Mouse (Mus musculus) lung, adult 18-20 months (tissue): ENCODE results near the gene Fam90a1a.
"Not testable (repeated sequence)": the region's sequence is repeated elsewhere in the genome, so short reads cannot be mapped to it uniquely, and the experiment has no call there.

Source experiments
- DNase-seq, 2 experiments: peaks; one replicate each; pipeline ENCODE4 v3.0.0; 2022; ENCODE audit warnings: mixed read lengths in 2 of 2

Gene Fam90a1a

DNA sequence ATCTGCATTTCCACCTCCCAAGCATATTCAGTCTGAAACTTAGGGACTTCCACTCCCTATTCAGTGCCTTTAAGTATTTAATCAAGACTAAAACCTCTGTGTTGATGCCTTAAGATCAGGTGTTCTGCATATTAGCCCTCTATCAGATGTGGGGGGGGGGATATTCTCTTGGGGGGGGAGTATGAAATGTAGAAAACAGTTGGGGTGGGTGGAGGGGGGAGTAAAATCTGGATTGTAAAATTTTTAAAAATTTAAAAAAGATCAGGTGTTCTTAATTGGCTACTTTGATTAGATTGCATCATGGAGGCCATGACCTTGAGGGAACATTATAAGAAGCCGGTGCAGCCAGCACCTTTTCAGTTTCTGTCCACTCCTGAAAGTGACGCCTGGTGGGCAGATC is at the start of gene Fam90a1a:
Gene Fam90a1a (plus strand): TSS at position 301 of the 400 bp plus-strand sequence.
- DNase-seq: no peak

DNA sequence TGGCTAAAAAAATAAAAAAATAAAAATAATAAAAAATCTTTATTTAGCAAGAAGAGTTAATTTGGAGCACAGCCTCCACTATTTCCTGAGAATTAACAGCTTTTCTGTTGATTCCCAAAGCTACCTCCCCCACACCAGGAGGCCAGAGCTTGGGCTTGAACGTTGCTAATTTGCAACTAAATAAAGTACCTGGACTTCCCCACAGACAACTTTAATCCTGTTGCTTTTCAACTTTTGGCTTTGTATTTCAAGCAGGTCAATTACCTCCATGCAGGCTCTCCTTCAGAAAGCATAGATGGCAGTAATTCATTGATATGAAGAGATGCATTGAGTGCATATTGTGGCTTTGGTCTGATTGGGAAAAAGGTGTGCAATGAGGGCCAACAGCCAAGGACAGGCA is 46.6 kb upstream of the Fam90a1a start:
- no peak for DNase-seq

DNA sequence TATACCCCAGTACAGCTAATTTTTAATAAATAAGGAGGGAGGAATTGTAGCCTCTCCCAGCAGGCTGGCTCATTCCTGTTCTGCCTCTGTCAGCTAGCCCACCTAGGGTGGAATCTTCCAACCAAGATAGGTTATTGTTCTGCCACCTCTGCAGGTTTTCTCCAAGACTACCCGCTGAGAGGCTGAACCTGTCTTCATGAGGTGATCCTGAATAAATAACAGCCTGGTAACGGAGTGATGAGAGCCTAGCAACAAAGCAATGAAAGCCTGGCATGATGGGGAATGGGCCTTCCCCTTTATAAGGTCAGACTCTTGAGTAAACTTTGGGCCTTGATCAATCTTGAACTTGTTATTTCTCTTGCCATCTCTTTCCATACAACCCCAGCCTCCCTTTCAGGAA is 46.0 kb upstream of the Fam90a1a start:
- no peak for DNase-seq

DNA sequence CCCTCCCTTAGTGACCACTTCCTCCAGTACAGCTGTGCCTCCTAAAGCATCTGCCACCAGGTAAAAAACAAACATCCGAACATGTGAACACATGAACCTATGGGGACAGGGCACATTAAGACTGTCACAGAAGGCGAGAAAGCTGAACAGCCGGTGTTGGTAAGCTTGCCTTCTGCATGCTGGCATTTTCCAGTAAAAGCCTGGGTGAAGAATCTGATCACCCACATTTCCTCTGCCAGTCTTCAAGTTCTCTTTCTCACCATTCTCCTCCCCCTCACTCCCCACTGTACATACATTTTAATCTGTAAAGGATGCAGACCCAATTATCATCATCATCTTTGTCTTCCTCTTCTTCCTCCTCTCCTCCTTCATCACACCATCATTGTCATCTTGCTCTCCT is 42.9 kb upstream of the Fam90a1a start:
- DNase-seq: no peak

DNA sequence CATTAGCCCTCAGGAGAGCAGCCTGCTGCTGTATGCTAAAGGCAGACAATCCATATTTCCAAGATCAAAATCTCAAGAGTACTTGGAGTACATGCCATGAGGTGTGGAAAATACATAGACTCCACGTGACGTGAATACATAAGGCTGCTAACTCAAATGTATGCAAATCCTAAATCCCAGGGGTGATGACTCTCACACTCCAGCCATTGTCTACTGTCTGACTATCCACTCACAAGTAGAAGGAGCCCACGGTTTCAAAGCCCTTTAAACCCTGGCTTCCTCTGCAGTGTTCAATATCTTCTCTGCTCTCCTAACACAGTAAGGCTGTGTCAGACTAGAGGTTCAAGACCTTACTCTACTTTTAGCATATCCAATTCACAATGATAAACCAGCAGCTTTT is 27.8 kb upstream of the Fam90a1a start:
- not testable (repeated sequence) for DNase-seq

DNA sequence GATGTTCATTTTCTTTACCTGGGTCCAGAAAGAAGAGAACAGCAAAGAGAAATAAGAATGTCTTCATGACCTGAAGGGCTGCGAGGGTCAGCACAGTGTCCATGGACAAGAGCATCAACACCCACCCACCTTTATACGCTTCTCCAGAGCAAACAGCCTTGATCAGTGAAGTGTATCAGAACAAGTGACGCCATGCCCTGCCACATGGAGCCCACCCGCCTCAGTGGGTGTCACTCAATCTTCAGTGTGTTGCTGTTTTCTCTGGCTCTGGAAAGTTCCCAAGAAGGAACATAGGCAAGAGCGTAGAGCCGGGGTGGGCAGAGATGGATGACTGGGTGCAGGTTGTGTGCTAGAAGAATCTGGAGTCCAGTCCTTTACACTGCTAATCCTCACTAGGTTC is 25.9 kb upstream of the Fam90a1a start, which contains the start of gene Defb15:
Gene Defb15 (minus strand): TSS at position 101 of the 400 bp plus-strand sequence.
- DNase-seq: no peak

DNA sequence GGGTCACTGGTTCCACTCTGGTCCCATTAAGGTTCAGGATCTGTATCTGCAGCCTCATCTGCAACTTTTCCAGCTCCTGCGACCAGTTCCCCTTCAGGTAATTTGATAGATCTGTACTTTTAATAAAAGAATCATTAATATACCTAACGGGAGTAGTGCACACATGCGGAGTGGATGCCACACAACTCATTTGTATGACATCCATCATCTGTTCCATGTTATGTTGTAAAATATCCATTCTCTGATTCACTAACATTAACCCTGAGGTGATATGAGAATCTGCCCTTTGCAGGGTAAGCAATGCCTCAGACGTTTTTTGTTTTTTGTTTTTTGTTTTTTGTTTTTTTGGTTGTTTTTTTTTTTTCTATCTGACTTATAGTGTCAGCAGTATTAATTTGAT is 20.5 kb upstream of the Fam90a1a start, which contains the start of gene Defb35:
Gene Defb35 (plus strand): TSS at position 301 of the 400 bp plus-strand sequence.
- not testable (repeated sequence) for DNase-seq

DNA sequence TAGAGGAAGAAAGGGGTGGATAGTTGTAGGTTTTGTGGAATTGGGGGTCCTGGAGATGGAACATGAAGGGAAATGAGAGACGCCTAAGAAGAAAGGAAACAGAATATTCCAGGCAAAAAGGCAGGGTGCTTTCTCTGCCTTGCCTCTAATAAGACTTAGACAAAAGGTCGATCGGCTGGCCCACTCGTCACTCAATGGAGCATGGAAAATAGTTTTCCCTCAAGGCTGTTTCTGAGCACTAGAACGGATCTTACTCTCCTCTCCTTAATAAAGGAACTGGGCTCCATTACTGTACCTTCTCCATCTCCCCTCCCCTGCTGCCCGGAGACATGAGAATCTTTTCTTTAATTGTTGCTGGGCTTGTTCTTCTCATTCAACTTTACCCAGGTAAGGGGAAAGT is 12.1 kb upstream of the Fam90a1a start, which contains the start of gene Defb13:
Gene Defb13 (plus strand): TSS at position 301 of the 400 bp plus-strand sequence.
- DNase-seq: no peak

DNA sequence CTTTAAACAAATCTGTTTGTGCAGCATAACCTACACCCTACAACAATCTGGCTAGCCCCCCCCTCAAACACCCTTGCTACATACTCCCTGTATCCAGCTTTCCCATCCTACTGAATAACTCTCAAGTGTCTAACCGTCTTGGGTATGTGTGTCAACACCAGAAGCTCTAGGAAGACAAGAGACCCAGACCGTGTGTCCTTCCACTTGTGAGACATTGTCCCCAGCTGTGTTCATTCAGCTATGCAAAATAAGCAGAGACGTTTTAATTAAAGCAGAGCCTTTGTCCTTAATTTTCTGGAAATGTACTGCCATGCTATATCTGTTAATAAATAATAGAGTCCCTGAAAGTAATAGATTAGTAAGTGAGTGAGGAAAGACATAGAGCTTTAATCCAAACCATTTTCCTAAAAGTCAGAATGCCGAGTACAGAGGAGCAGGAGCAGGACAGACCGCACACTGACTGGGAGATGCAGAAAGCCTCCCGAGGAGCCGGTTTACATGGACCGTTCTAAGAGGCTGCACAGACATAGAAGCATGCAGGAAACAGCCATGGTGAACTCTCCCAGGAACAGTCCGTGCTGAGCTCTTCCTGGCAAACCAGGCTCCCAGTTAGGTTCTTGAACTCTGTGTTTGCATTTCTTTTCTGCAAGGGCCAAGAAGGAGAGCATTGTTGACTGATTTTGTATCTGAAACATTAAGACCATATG is 11.1 kb upstream of the Fam90a1a start:
- DNase-seq: no peak

DNA sequence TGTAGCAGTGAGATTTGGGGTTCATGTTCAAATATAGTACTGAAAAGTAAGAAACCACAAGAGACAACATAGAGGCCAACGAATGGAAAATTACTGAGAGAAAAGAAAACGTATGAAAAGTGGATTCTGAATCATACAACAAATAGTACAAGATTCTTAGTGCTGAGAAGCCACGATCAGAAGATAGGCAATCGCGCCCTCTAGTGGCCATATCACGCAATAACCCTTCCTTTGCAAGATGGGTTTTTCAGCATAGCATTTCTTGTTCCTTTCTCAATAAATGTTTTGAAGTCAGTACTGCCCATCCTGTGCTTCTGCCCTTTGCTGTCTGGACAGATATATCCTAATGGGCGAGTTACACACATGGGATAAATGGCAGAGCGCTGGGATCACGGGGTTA is 3.2 kb upstream of the Fam90a1a start:
- peak; percentile 4 for DNase-seq

DNA sequence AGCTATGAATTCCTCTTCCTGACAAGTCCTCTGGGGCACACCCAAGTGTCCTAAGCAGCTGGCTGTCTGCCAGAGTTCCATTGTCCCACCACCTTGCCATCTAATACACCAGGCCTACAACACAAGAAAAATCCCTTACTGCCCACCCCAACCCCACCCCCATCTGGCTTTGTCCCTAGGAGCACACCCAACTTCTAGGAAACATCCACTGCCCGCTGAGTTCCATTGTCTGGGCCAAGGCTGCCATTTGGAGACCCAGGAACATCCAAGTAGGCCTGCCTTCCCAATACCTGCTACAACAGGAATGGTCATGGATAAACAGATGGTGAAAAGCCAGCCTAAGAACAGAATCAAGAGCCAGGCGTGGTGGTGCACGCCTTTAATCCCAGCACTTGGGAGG is 2.2 kb upstream of the Fam90a1a start:
- DNase-seq: no peak

DNA sequence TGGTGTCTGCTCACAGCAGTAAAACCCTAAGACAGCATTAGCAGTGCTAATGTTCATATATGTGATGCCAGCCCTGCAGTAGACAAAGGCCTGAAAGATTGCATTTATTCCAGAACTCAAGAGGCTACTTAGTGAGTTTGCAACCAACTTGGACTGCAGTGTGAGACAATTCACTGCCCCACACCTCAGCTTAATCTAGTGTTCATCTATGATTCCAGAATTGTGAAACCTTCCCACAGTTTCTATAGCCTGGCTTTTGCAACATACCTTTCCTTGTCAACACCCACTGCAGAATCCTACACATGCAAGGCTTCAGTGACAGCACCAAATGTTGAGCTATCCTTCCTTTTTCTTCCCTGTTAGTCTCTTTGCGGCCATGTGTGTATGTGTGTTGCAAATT is 8.1 kb downstream of the Fam90a1a start:
- DNase-seq: no peak

DNA sequence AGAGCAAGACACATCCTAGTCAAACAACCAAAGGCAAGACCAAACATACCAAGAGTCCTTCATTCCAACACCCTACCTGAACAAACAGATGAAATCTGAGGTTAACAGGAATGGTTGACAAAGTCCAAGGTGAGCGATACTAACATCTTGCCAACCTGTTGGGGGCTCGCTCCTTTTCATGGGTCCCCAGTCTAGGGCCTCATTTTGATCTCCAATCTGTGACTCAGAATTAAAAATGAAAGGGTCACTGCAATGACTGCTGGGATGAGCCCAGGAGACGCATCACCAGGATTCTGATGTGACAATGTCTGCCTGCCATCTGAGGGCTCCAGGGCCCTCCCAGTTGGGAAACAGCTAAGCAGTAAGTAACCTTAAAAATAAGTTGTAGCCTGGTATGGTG is 11.0 kb downstream of the Fam90a1a start, which contains the start of gene Ccdc70:
Gene Ccdc70 (plus strand): TSS at position 301 of the 400 bp plus-strand sequence.
- no peak for DNase-seq

DNA sequence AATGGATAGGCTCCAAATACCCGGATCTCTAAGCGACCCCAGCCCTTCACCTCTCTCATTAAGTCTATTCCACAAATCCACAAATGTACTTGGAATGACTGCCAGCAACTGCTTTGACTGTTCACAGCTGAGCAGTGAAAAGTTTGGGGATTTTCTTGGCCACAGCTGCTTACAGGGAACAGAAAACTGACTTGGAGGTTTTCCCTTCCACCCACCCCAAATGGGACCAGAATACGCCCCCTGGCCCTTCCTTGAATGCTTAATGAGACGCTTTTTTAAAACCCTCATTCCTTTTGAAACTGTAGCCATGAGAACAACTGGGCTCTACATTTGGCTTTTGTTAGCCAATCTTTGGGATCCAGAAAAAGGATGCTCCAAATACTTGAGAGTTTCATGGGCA is 19.7 kb downstream of the Fam90a1a start:
- DNase-seq: no peak

DNA sequence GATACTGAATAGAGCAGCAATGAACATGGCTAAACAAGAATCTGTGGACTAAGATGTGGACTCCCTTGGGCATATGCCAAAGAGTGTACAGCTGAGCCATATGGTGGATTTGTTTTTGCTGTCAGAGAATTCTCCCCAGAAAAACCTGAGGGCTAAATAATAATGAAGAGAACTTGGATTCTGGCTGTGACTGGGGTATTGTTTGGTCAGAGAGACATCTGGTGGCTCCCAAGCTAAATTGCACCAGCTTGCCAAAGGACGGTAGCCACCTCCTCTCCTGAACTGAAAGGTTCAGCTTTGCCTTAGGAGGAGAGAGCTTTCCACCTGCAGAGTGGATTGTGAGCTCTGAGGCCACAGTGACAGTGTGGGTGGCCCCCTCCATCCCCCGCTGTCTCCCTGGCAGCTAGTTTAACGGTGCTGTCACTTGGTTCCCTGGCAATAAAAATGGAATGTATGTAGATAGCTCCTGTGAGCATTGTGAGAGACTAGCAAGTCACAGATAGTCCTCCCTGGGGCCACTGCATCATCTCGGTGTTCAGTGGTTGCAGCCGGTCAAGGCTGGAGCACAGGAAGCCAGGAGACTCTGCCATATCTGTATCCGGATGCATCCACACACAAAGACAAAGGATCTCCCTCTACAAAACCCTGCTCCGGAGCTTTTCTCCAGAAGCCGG is 23.3 kb downstream of the Fam90a1a start:
- DNase-seq: no peak

DNA sequence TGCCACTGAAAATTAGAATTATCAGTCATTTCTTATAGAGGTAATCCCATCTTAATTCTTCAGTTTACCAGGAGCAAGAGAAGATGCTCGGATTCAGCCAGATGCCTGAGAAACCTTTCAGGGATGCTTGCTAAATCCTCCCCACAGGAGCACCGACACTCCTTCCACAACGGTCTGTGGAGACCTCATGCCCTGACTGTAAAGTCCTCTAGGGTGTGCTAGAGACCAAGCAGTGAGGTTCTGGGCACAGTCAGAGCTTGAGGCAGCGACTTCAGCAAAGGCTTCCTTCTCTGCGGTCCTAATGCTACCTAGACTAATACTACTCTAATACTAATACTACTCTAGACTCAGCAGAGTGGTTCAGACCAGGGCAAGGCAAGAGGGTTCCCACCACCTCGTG is 33.7 kb downstream of the Fam90a1a start:
- peak in 1 of 2 experiments; percentile 20 for DNase-seq

DNA sequence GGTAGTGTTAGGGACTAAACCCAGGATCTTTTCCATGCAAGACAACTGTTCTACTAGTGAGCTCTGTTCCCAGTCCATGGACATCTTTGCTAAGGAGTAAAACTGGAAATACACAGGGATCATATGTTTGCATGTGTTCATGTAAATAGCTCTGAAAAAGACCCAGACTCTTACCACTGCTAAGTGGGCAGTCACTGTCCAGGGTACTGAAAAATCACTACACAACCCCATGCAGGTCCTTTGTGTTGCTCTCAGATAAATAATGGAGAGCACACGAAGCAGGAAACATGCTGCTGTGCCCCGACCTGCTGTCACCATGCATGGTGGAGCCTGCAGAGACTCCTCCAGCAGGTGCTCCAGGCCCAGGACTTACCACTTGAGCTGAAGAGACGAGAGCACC is 36.7 kb downstream of the Fam90a1a start:
- no peak for DNase-seq

DNA sequence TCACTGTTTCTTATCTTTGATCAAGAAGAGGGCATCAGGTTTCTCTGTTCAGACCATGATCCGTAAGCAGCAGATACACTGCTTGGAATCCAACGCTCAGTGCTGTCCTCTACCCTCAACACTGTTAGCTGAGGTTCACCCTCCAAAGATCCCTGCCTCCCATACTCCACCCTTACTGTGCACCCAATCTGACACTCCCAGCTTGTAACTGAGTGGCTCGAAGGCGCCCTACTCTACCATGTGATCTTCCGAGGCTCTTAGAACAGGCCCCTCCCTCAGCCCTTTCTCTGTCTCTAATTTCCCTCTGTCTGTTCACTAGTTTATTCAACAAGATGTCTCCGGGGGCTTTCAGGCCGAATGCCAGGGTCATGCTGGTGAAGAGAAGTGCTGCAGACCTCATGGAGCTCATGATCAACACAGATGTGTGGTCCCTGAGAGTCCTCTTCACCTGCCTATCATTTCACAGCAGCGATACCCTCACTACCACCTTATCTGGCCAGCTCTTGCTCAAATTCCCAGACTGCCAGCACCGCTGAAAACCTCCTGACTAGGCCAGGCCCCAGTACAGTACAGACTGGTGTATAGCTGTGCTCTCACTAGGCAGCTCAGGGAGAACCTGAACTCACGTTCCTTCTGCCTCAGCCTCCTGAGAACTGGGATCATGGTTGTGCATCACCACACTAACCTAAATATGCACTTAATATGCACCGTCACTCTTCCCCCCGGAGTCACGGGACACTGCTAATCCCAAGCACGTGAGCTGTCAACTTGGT is 46.4 kb downstream of the Fam90a1a start:
- no peak for DNase-seq

DNA sequence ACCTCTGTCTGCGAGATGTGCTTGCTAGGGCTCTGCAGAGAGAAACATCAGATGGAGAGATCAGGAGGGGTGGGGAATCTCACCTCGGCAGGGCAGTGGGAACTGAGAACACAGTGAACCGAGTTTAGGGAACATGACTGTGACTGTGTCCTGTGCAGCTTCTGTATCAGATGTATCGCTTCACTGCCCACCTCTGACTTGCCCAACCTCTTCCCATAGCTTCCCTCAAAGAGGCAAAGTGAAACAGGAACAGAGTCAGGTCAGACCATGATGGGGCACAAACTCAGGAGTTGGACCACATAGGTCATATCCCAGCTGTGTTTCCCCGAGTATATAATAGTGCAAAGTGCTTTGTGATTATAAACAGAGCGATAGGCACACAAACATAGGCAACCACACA is 47.9 kb downstream of the Fam90a1a start:
- DNase-seq: no peak

DNA sequence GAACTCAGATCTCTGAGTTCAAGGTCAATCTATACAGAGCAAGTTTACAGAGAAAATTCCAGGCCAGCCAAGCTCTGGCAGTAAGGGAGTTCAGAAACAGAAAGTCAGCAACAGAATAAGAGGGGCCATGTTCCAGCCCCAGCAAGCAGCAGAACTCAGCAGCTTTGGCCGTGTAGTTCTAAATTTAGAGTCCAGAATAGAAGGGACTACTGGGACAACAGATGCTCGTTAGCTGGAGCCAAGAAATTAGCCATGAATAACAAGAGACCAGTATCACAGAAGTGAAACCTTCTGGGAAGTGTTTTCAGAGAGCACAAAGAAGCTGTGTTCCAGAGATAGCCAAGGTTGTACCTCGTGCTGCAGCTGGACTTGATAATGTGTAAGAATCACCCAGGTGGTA is 50.9 kb downstream of the Fam90a1a start:
- no peak for DNase-seq

DNA sequence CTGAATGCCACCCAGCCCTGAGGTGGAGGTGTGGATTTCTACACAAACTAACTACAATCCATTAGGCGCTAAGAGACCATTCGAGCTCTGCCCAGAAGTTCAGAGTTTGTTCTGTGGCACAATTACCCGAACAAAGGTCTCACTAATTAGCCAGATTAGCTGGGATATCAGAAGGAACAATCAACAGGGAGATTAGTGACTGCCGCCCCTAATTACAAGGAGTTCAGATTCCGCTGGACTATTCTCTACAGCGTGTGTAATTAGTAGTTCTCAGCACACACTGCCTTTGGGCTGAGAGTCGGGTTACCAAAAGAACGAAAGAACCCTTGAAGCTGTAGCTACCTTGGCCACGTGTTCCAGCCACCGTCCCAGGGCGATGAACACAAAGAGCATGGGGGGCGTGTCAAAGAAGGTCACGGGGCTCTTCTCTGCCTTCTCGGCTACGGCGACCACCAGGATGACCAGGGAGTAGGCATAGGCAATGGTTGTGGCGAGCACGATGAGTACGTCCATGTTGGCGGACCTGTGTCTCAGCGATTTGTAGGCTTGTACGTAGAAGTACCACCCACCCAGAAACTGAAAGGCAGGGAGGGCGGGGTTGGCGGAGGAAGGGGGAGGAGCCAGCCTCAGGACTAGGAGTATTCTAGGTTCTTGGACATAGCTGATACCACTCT is 54.7 kb downstream of the Fam90a1a start:
- DNase-seq: no peak
